Mouse (Mus musculus) urinary bladder, adult 2 months (tissue): ENCODE data around the gene Hist3h2a. TPM values are rescaled to one million over a fixed set of nuclear protein-coding genes. Genes with fewer than 3 reads are reported as not detected.

Experiments
- DNase-seq: peaks from one replicate; pipeline ENCODE4 v3.0.0; 2022; ENCODE audit warnings: low spot score
- polyA plus RNA-seq: library from polyadenylated mRNA; depleted of rRNA; stranded (reverse); fragments of >200 nt; gene quantifications from 2 replicates; pipeline ENCODE4 v1.2.3, GENCODE M21; 2012

The Hist3h2a gene
- polyA plus RNA-seq, 1 experiment: 27.2 TPM

GRCm38 (mm10) chr11:58947798-58948528 is 6.5 kb upstream of the Hist3h2a start:
- no peak for DNase-seq

- no peak for DNase-seq
Observed at GRCm38 (mm10) chr11:58948542-58949479, 5.7 kb upstream of the Hist3h2a start, which contains the start of gene Hist3h2ba. TSS of gene Hist3h2ba (plus strand) at chr11:58948920.

GRCm38 (mm10) chr11:58949480-58950431 is 4.7 kb upstream of the Hist3h2a start:
- DNase-seq: no peak

GRCm38 (mm10) chr11:58951210-58951609 is 3.3 kb upstream of the Hist3h2a start:
- DNase-seq: no peak

- DNase-seq: no peak
Observed at GRCm38 (mm10) chr11:58953351-58954169, 925 bp upstream of the Hist3h2a start.

- DNase-seq: peak; percentile 48
Observed at GRCm38 (mm10) chr11:58954170-58954419, 390 bp upstream of the Hist3h2a start.

- no peak for DNase-seq
Observed at GRCm38 (mm10) chr11:58955143-58955867, 820 bp downstream of the Hist3h2a start.

- DNase-seq: no peak
Observed at GRCm38 (mm10) chr11:58955868-58956257, 1.4 kb downstream of the Hist3h2a start.

GRCm38 (mm10) chr11:58957226-58957914 is 2.9 kb downstream of the Hist3h2a start:
- no peak for DNase-seq

GRCm38 (mm10) chr11:58958536-58958935 is 4.1 kb downstream of the Hist3h2a start:
- DNase-seq: no peak

GRCm38 (mm10) chr11:58959186-58959825 is 4.8 kb downstream of the Hist3h2a start:
- DNase-seq: no peak

- peak; percentile 47 for DNase-seq
Observed at GRCm38 (mm10) chr11:58959921-58960465, 5.5 kb downstream of the Hist3h2a start.

GRCm38 (mm10) chr11:58961364-58962177 is 7.1 kb downstream of the Hist3h2a start:
- DNase-seq: no peak

GRCm38 (mm10) chr11:58963543-58963942 is 9.1 kb downstream of the Hist3h2a start:
- peak; percentile 21 for DNase-seq

- peak; percentile 6 for DNase-seq
Observed at GRCm38 (mm10) chr11:58964216-58964615, 9.7 kb downstream of the Hist3h2a start.

GRCm38 (mm10) chr11:58965001-58965760 is 10.7 kb downstream of the Hist3h2a start:
- DNase-seq: peak; percentile 16

- no peak for DNase-seq
Observed at GRCm38 (mm10) chr11:58967346-58967745, 12.9 kb downstream of the Hist3h2a start.
